17 mouse cellular contexts compared by ENCODE assay signal in the genomic region with DNA sequence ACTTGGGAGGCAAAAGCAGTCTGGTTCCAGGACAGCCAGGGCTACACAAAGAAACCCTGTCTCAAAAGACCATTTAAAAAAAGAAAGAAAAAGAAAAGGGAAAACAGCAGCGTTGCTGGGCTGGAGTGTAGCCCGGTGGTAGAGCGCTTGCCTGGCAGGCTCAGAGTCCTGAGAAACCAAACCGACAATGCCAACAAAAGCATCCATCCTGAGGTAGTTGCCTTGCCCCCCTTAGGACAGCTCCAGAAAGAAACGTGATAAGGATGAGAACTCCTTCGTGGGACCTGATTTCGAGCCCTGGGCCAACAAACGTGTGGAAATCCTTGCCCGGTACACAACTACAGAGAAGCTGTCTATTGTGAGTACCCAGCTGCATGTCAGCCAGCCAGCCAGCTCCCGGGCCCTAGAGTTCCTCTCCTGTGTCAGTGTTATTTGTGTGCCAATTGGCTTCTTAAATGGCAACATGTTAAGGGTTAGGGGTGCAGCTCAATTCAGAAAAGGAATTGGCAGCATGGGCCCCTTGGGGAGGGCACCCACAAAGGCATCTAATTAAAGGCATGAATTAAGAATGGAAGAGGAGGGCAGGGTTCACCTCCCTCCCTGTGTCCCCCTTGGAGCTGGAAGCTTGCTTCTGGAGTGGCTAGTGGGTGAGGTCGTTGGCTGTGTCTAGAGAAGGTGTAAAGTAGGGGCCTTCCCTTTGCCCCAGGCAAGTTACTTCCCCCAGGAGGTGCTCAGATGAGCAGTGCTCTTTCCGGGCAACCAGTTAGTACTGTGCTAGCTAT. TPM values are rescaled to one million over a fixed set of nuclear protein-coding genes. Genes with fewer than 3 reads are reported as not detected.
DNase-seq lines count a peak whose midpoint lies in the region; ATAC-seq and TF ChIP-seq lines count a peak whose summit lies in the region.
"Had no signal": no experiment of that assay in that cellular context is flagged by ENCODE, and none has a peak within 500 bp of the region (broad histone marks: within the 10 kb centered on the region; RNA-seq: fewer than 3 reads in every experiment).

No protein-coding gene starts in this region.

- no peak overlapping the region for H3K4me3 ChIP-seq in forebrain, embryonic 16.5 days (replicated peaks; ENCODE audit: low read length)
- H3K4me3 ChIP-seq in forebrain, embryonic 12.5 days (replicated peaks), result no peak overlapping the region
- H3K4me3 ChIP-seq in left cerebral cortex, adult 2 months, result no peak overlapping the region
- H3K4me3 ChIP-seq in cortical plate, adult 2 months (ENCODE audit: insufficient read depth, low read length), result no peak overlapping the region
- H3K4me3 ChIP-seq: embryonic facial prominence, embryonic 15.5 days; heart, embryonic 15.5 days; liver, embryonic 15.5 days; stomach, embryonic 15.5 days had no signal

- peak; percentile 77 for ATAC-seq in forebrain, embryonic 16.5 days
- ATAC-seq in forebrain, embryonic 12.5 days (ENCODE audit: low FRiP score), result no peak

- H3K4me1 ChIP-seq in forebrain, embryonic 16.5 days (replicated peaks; ENCODE audit: control insufficient read depth, insufficient read depth, low read length), result no peaks in the 10 kb centered on the region
- H3K4me1 ChIP-seq in forebrain, embryonic 12.5 days, result no peaks in the 10 kb centered on the region
- H3K4me1 ChIP-seq in cortical plate, adult 2 months (ENCODE audit: control insufficient read depth, insufficient read depth, low read length), result no peaks in the 10 kb centered on the region
- H3K4me1 ChIP-seq: embryonic facial prominence, embryonic 15.5 days; heart, embryonic 15.5 days; stomach, embryonic 15.5 days had no signal

- no peaks in the 10 kb centered on the region for H3K9me3 ChIP-seq in forebrain, embryonic 16.5 days (ENCODE audit: control insufficient read depth, low read length)
- no peaks in the 10 kb centered on the region for H3K9me3 ChIP-seq in forebrain, embryonic 12.5 days
- H3K9me3 ChIP-seq: embryonic facial prominence, embryonic 15.5 days; heart, embryonic 15.5 days; liver, embryonic 15.5 days; stomach, embryonic 15.5 days had no signal

- no peak for DNase-seq in left cerebral cortex, adult 2 months (ENCODE audit: extremely low spot score in 1 of 2, low spot score in 2 of 2)
- no peak for DNase-seq in left cerebral cortex, postnatal 4 days
- DNase-seq in layer of hippocampus, postnatal 36 days, result peak; percentile 24 to 50
- DNase-seq in thymus, postnatal 10 days (ENCODE audit: low spot score in 2 of 2), result no peak
- no peak for DNase-seq in cerebellum, adult 9-11 months
- DNase-seq: cerebellum, adult 11 months; heart, adult 11 months; kidney, adult 8-10 months; kidney, postnatal 36 days; lung, postnatal 10 days had no signal

- no peak for TF ChIP-seq POLR2A in cortical plate, adult 2 months (IDR thresholded peaks at IDR 0.05; ENCODE audit: extremely low read depth, insufficient read depth, low read length)

- no peak overlapping the region for H3K27ac ChIP-seq in forebrain, embryonic 16.5 days (ENCODE audit: low read length)
- no peak overlapping the region for H3K27ac ChIP-seq in forebrain, embryonic 12.5 days
- H3K27ac ChIP-seq in left cerebral cortex, adult 2 months, result peak overlapping the region; percentile 58; the same call in 1 of the 2 replicates
- peak overlapping the region; percentile 21; the same call in 1 of the 2 replicates for H3K27ac ChIP-seq in cortical plate, adult 2 months (ENCODE audit: insufficient read depth, low read length)
- H3K27ac ChIP-seq: embryonic facial prominence, embryonic 15.5 days; heart, embryonic 15.5 days; liver, embryonic 15.5 days; stomach, embryonic 15.5 days had no signal

- peaks cover 31% of the 10 kb centered on the region for H3K36me3 ChIP-seq in forebrain, embryonic 16.5 days (ENCODE audit: control insufficient read depth, insufficient read depth)
- H3K36me3 ChIP-seq in forebrain, embryonic 12.5 days (replicated peaks), result peaks cover 84% of the 10 kb centered on the region

- H3K9ac ChIP-seq in forebrain, embryonic 16.5 days (replicated peaks; ENCODE audit: low read depth, low read length), result no peak overlapping the region
- no peak overlapping the region for H3K9ac ChIP-seq in forebrain, embryonic 12.5 days
- H3K9ac ChIP-seq: embryonic facial prominence, embryonic 15.5 days; heart, embryonic 15.5 days; liver, embryonic 15.5 days; stomach, embryonic 15.5 days had no signal

- WGBS in forebrain, embryonic 16.5 days, result 57% methylated on average over 12 of the region's 12 CpGs
- WGBS in forebrain, embryonic 12.5 days, result 81% methylated on average over 12 of the region's 12 CpGs

- no peak for TF ChIP-seq CTCF in left cerebral cortex, adult 2 months (IDR thresholded peaks at IDR 0.05)
- no peak for TF ChIP-seq CTCF in cortical plate, adult 2 months (IDR thresholded peaks at IDR 0.05; ENCODE audit: extremely low read depth, insufficient read depth, low read length)

- no peak overlapping the region for H3K4me2 ChIP-seq in forebrain, embryonic 16.5 days (ENCODE audit: low read length)
- H3K4me2 ChIP-seq in forebrain, embryonic 12.5 days, result no peak overlapping the region
- H3K4me2 ChIP-seq: embryonic facial prominence, embryonic 15.5 days; heart, embryonic 15.5 days; liver, embryonic 15.5 days; stomach, embryonic 15.5 days had no signal

- intact Hi-C loops in left cerebral cortex, adult 2 months (cut with DNase I), result no loop called here
- intact Hi-C loops in left cerebral cortex, postnatal 4 days (cut with DNase I), result no loop called here

- no peaks in the 10 kb centered on the region for H3K27me3 ChIP-seq in forebrain, embryonic 16.5 days (replicated peaks; ENCODE audit: control insufficient read depth, insufficient read depth, low read length)
- no peaks in the 10 kb centered on the region for H3K27me3 ChIP-seq in forebrain, embryonic 12.5 days
- H3K27me3 ChIP-seq: embryonic facial prominence, embryonic 15.5 days; heart, embryonic 15.5 days; liver, embryonic 15.5 days; stomach, embryonic 15.5 days had no signal

RNA-seq across cellular contexts. Expression of gene Vps35l, which starts 8.1 kb away (rescaled TPM):
- 103 and 109 TPM in 2 replicates for polyA plus RNA-seq in forebrain, embryonic 16.5 days (2015; fragmentation: Nextera tagmentation; extraction: Ambion mirVana)
- 89.2 and 91.5 TPM in 2 replicates for polyA plus RNA-seq in forebrain, embryonic 12.5 days (2016; fragmentation: Nextera tagmentation; extraction: Ambion mirVana)
- total RNA-seq in left cerebral cortex, adult 2 months (2021), result 10 to 100 TPM; 51.8 to 55.5 TPM
- total RNA-seq in left cerebral cortex, postnatal 4 days (2021), result 10 to 100 TPM; 84.4 to 85.7 TPM
- polyA plus RNA-seq in cortical plate, adult 2 months (2012; rRNA removed), result 55.8 and 57.4 TPM in 2 replicates
- total RNA-seq in layer of hippocampus, postnatal 36 days (2021), result 10 to 100 TPM; 54.7 to 60.8 TPM

RNA-seq across cellular contexts. Expression of gene Ccp110, which starts 35.7 kb away (rescaled TPM):
- polyA plus RNA-seq in forebrain, embryonic 16.5 days (2015; fragmentation: Nextera tagmentation; extraction: Ambion mirVana), result 40.0 and 42.4 TPM in 2 replicates
- 44.8 and 57.6 TPM in 2 replicates for polyA plus RNA-seq in forebrain, embryonic 12.5 days (2016; fragmentation: Nextera tagmentation; extraction: Ambion mirVana)
- 10 to 100 TPM; 47.6 to 47.7 TPM for total RNA-seq in left cerebral cortex, adult 2 months (2021)
- 10 to 100 TPM; 40.3 to 43.4 TPM for total RNA-seq in left cerebral cortex, postnatal 4 days (2021)
- 54.9 and 56.4 TPM in 2 replicates for polyA plus RNA-seq in cortical plate, adult 2 months (2012; rRNA removed)
- total RNA-seq in layer of hippocampus, postnatal 36 days (2021), result 10 to 100 TPM; 51.7 to 52.3 TPM

RNA-seq across cellular contexts. Expression of gene Gde1, which starts 42.5 kb away (rescaled TPM):
- polyA plus RNA-seq in forebrain, embryonic 16.5 days (2015; fragmentation: Nextera tagmentation; extraction: Ambion mirVana), result 166 and 174 TPM in 2 replicates
- polyA plus RNA-seq in forebrain, embryonic 12.5 days (2016; fragmentation: Nextera tagmentation; extraction: Ambion mirVana), result 96.5 and 98.5 TPM in 2 replicates
- 100 to 1,000 TPM; 236 to 239 TPM for total RNA-seq in left cerebral cortex, adult 2 months (2021)
- total RNA-seq in left cerebral cortex, postnatal 4 days (2021), result 100 to 1,000 TPM; 154 to 159 TPM
- 407 and 416 TPM in 2 replicates for polyA plus RNA-seq in cortical plate, adult 2 months (2012; rRNA removed)
- total RNA-seq in layer of hippocampus, postnatal 36 days (2021), result 100 to 1,000 TPM; 214 to 224 TPM

Comparison
In these comparisons a context has a peak if more than half of its experiments do, and no peak if none do; other contexts are left out.
1. H3K27ac ChIP-seq: peak in left cerebral cortex, adult 2 months (single experiment) and cortical plate, adult 2 months (single experiment); none in forebrain, embryonic 16.5 days (single experiment) and forebrain, embryonic 12.5 days (single experiment).
2. DNase-seq: peak in layer of hippocampus, postnatal 36 days (2 of 2); none in left cerebral cortex, adult 2 months (0 of 2), left cerebral cortex, postnatal 4 days (single experiment), thymus, postnatal 10 days (0 of 2) and cerebellum, adult 9-11 months (single experiment).